In the genomic region with DNA sequence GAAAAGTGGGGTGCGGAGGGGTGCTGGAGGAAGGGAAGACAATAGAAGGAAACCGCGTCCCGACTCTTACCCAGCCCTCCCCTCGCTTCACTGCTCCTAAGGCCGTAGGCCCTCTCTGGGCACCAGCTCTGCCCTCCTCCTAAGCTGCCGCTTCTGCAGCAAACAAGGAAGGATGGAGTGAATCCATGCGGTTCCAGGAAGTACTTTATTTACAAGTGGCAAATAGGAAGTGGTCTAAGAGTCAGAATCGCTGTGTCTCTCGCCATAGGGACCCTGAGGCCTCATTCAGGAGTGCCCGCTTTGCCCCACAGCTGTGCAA, we compare ENCODE assay signal across 8 mouse cellular contexts. TPM values are rescaled to one million over a fixed set of nuclear protein-coding genes. Genes with fewer than 3 reads are reported as not detected.
A peak's percentile ranks its signal among the peaks of the same experiment; 100 is the strongest.
DNase-seq lines count a peak whose midpoint lies in the region; ATAC-seq and TF ChIP-seq lines count a peak whose summit lies in the region.

A gene (minus strand): TSS at position 185 of the 319 bp plus-strand sequence.

- peak within 1 kb of the TSS; percentile 87 for H3K4me3 ChIP-seq in ES-Bruce4 (ENCODE audit: low read depth, low read length)
- H3K4me3 ChIP-seq in limb, embryonic 13.5 days: peak within 1 kb of the TSS; percentile 98
- H3K4me3 ChIP-seq in neural tube, embryonic 13.5 days: peak within 1 kb of the TSS; percentile 95

- H3K9me3 ChIP-seq in ES-Bruce4 (replicated peaks; ENCODE audit: control insufficient read depth, insufficient read depth, low read length, poor library complexity, severe bottlenecking): no peaks in the 10 kb centered on the region
- H3K9me3 ChIP-seq in limb, embryonic 13.5 days: no peaks in the 10 kb centered on the region
- H3K9me3 ChIP-seq in neural tube, embryonic 13.5 days: no peaks in the 10 kb centered on the region

- ATAC-seq in erythroid progenitor cell, adult 5-6 weeks (replicated peaks; ENCODE audit: low FRiP score, poor library complexity, severe bottlenecking): no peak
- ATAC-seq in limb, embryonic 13.5 days (ENCODE audit: low FRiP score, low read depth): no peak
- ATAC-seq in neural tube, embryonic 13.5 days (ENCODE audit: low read depth): peak; percentile 57

- TF ChIP-seq EP300 in ES-Bruce4 (IDR thresholded peaks at IDR 0.05; ENCODE audit: insufficient read depth, low read depth, low read length): no peak

- no peaks in the 10 kb centered on the region for H3K4me1 ChIP-seq in ES-Bruce4 (ENCODE audit: control insufficient read depth, insufficient read depth, low read length)
- peaks cover 31% of the 10 kb centered on the region for H3K4me1 ChIP-seq in limb, embryonic 13.5 days
- H3K4me1 ChIP-seq in neural tube, embryonic 13.5 days (replicated peaks): peaks cover 30% of the 10 kb centered on the region

- H3K27ac ChIP-seq in ES-Bruce4 (ENCODE audit: insufficient read depth, low read length): peak within 1 kb of the TSS; percentile 72
- peak within 1 kb of the TSS; percentile 93 for H3K27ac ChIP-seq in limb, embryonic 13.5 days
- H3K27ac ChIP-seq in neural tube, embryonic 13.5 days (replicated peaks): peak within 1 kb of the TSS; percentile 92

- intact Hi-C loops in heart, postnatal 36 days (cut with DNase I): loop anchor here (2.0 to 5.0 kb wide), 4 partner anchors 31 to 97 kb away; no protein-coding TSS in a partner anchor

- TF ChIP-seq CTCF in ES-Bruce4 (IDR thresholded peaks at IDR 0.05; ENCODE audit: low read depth, low read length): no peak

- H3K27me3 ChIP-seq in ES-Bruce4 (ENCODE audit: control insufficient read depth, insufficient read depth, low read length, poor library complexity, severe bottlenecking): no peaks in the 10 kb centered on the region
- no peaks in the 10 kb centered on the region for H3K27me3 ChIP-seq in limb, embryonic 13.5 days
- no peaks in the 10 kb centered on the region for H3K27me3 ChIP-seq in neural tube, embryonic 13.5 days

- no peak for TF ChIP-seq POLR2A in ES-Bruce4 (IDR thresholded peaks at IDR 0.05; ENCODE audit: insufficient read depth, low read length)

- H3K9ac ChIP-seq in ES-Bruce4 (ENCODE audit: low read depth, poor library complexity, severe bottlenecking): peak within 1 kb of the TSS; percentile 88
- peak within 1 kb of the TSS; percentile 97 for H3K9ac ChIP-seq in limb, embryonic 13.5 days
- H3K9ac ChIP-seq in neural tube, embryonic 13.5 days: peak within 1 kb of the TSS; percentile 97

- DNase-seq in 416B (ENCODE audit: low read depth): peak; percentile 63
- no peak for DNase-seq in heart, postnatal 36 days
- no peak for DNase-seq in thymus, postnatal 25 days
- DNase-seq in right cerebral cortex, postnatal 36 days (ENCODE audit: low spot score in 2 of 2): no peak

- H3K4me2 ChIP-seq in limb, embryonic 13.5 days (replicated peaks): peak within 1 kb of the TSS; percentile 82
- H3K4me2 ChIP-seq in neural tube, embryonic 13.5 days: peak within 1 kb of the TSS; percentile 75

- WGBS in limb, embryonic 13.5 days: 7% methylated on average over 11 of the region's 11 CpGs
- 6% methylated on average over 11 of the region's 11 CpGs for WGBS in neural tube, embryonic 13.5 days

- H3K36me3 ChIP-seq in ES-Bruce4 (ENCODE audit: control insufficient read depth, insufficient read depth, low read length, poor library complexity, severe bottlenecking): no peaks in the 10 kb centered on the region
- H3K36me3 ChIP-seq in limb, embryonic 13.5 days: peaks cover 5% of the 10 kb centered on the region; the same call in 1 of the 2 replicates
- no peaks in the 10 kb centered on the region for H3K36me3 ChIP-seq in neural tube, embryonic 13.5 days

RNA-seq across cellular contexts. Expression of the gene that starts here (rescaled TPM):
- 95.4 and 135 TPM in 2 replicates for polyA plus RNA-seq in ES-Bruce4 (2011; ENCODE audit: insufficient read depth, insufficient read length, low read depth, missing spikeins)
- 99.5 and 101 TPM in 2 replicates for total RNA-seq in erythroid progenitor cell, adult 5-6 weeks (2015; ENCODE audit: low replicate concordance)
- 62.0 and 77.4 TPM in 2 replicates for total RNA-seq in erythroid progenitor cell, adult 5-6 weeks (2017; ENCODE audit: low replicate concordance)
- 10 to 100 TPM; 61.8 to 69.5 TPM for total RNA-seq in heart, postnatal 36 days (2021)
- polyA plus RNA-seq in limb, embryonic 13.5 days (2015; fragmentation: Nextera tagmentation; extraction: Ambion mirVana): 34.5 and 35.1 TPM in 2 replicates
- polyA plus RNA-seq in neural tube, embryonic 13.5 days (2015; fragmentation: Nextera tagmentation; extraction: Ambion mirVana): 22.5 and 27.5 TPM in 2 replicates
